ENCODE assay signal across 8 mouse cellular contexts in genomic region chr2:13575926-13576325, GRCm38 (mm10). TPM values are rescaled to one million over a fixed set of nuclear protein-coding genes. Genes with fewer than 3 reads are reported as not detected.
DNase-seq lines count a peak whose midpoint lies in the region; ATAC-seq and TF ChIP-seq lines count a peak whose summit lies in the region.

No protein-coding gene starts in this region.

- peaks cover 62% of the 10 kb centered on the region for H3K79me3 ChIP-seq in C2C12 (ENCODE audit: low read depth)

- no peak for ATAC-seq in heart, embryonic 15.5 days (replicated peaks; ENCODE audit: insufficient number of reproducible peaks, insufficient read depth, low FRiP score, low read depth)
- ATAC-seq in liver, postnatal 0 days, result no peak

- H3K36me3 ChIP-seq in C2C12 (ENCODE audit: control insufficient read depth, insufficient read depth), result peaks cover 66% of the 10 kb centered on the region
- H3K36me3 ChIP-seq in heart, embryonic 15.5 days, result peaks cover 32% of the 10 kb centered on the region
- H3K36me3 ChIP-seq in liver, postnatal 0 days (replicated peaks; ENCODE audit: insufficient read depth, low read length), result peaks cover 13% of the 10 kb centered on the region

- peaks cover 25% of the 10 kb centered on the region for H3K4me1 ChIP-seq in heart, embryonic 15.5 days (replicated peaks)
- peaks cover 18% of the 10 kb centered on the region for H3K4me1 ChIP-seq in liver, postnatal 0 days (ENCODE audit: insufficient read depth)

- H3K79me2 ChIP-seq in C2C12 (ENCODE audit: control insufficient read depth, insufficient read depth), result peaks cover 77% of the 10 kb centered on the region

- no peak for TF ChIP-seq EP300 in liver, postnatal 0 days (IDR thresholded peaks at IDR 0.05; ENCODE audit: low read depth)

- no peaks in the 10 kb centered on the region for H3K9me3 ChIP-seq in heart, embryonic 15.5 days (replicated peaks)
- H3K9me3 ChIP-seq in liver, postnatal 0 days (ENCODE audit: low read length), result no peaks in the 10 kb centered on the region

- intact Hi-C loops in gastrocnemius, postnatal 36 days (cut with DNase I), result loop anchor here (5.0 to 10.0 kb wide), 2 partner anchors 161 to 284 kb away; no protein-coding TSS in a partner anchor

- TF ChIP-seq CTCF in C2C12 (IDR thresholded peaks at IDR 0.05; ENCODE audit: control insufficient read depth, insufficient read depth, insufficient read length), result no peak
- no peak for TF ChIP-seq CTCF in liver, postnatal 0 days (IDR thresholded peaks at IDR 0.05; ENCODE audit: low read depth)

- peak overlapping the region; percentile 97 for H3K4me3 ChIP-seq in C2C12 (ENCODE audit: insufficient read depth, poor library complexity, severe bottlenecking)
- peak overlapping the region; percentile 87 for H3K4me3 ChIP-seq in heart, embryonic 15.5 days
- H3K4me3 ChIP-seq in liver, postnatal 0 days (ENCODE audit: low read depth, low read length), result peak overlapping the region; percentile 65

- DNase-seq in brain, adult 2 months (ENCODE audit: low read depth, low spot score), result peak; percentile 27
- DNase-seq in liver, postnatal 0 days, result no peak
- peak; percentile 54 for DNase-seq in testis, postnatal 14 days (ENCODE audit: low spot score)
- DNase-seq in gastrocnemius, postnatal 36 days, result no peak
- DNase-seq in adrenal gland, postnatal 4 days (ENCODE audit: low spot score in 2 of 2), result no peak
- no peak for DNase-seq in layer of hippocampus, adult 11-12 months (ENCODE audit: low spot score)

- peak overlapping the region; percentile 99 for H3K27ac ChIP-seq in heart, embryonic 15.5 days
- H3K27ac ChIP-seq in liver, postnatal 0 days (ENCODE audit: low read depth), result peak overlapping the region; percentile 89; the same call in 1 of the 2 replicates

- H3K27me3 ChIP-seq in C2C12 (ENCODE audit: control insufficient read depth, insufficient read depth, insufficient read length), result no peaks in the 10 kb centered on the region
- H3K27me3 ChIP-seq in heart, embryonic 15.5 days, result no peaks in the 10 kb centered on the region
- peaks cover 23% of the 10 kb centered on the region for H3K27me3 ChIP-seq in liver, postnatal 0 days (ENCODE audit: insufficient read depth, low read length)

- 16% methylated on average over 6 of the region's 6 CpGs for WGBS in heart, embryonic 15.5 days
- WGBS in liver, postnatal 0 days (ENCODE audit: insufficient replicate concordance), result 44% methylated on average over 6 of the region's 6 CpGs

- H3ac ChIP-seq in C2C12 (ENCODE audit: control insufficient read depth, insufficient read length, low read depth), result peak overlapping the region; percentile 72

- peak overlapping the region; percentile 75 for H3K4me2 ChIP-seq in heart, embryonic 15.5 days
- peak overlapping the region; percentile 82 for H3K4me2 ChIP-seq in liver, postnatal 0 days (ENCODE audit: low read depth, low read length)

- peak overlapping the region; percentile 88 for H3K9ac ChIP-seq in heart, embryonic 15.5 days
- H3K9ac ChIP-seq in liver, postnatal 0 days (replicated peaks), result peak overlapping the region; percentile 23; the same call in 1 of the 2 replicates

TF ChIP-seq in C2C12, 6 proteins besides CTCF, POLR2A, EP300 and RAD21:
- TF ChIP-seq CEBPB (IDR thresholded peaks at IDR 0.05; ENCODE audit: low read depth), result peak; percentile 57
- TF ChIP-seq FOSL1 (IDR thresholded peaks at IDR 0.05; ENCODE audit: insufficient read depth, low read length, poor library complexity, severe bottlenecking), result no peak
- no peak for TF ChIP-seq MYOG (IDR thresholded peaks at IDR 0.05; ENCODE audit: control insufficient read depth, extremely low read depth, insufficient read length)
TF ChIP-seq in C2C12: peak in this region for 1.

RNA-seq across cellular contexts. Expression of gene Vim, which starts 2.2 kb away (rescaled TPM):
- polyA plus RNA-seq in C2C12 (2012; fragmentation: generic; extraction: Trizol), result 6,934 TPM
- polyA plus RNA-seq in heart, embryonic 15.5 days (2015; fragmentation: Nextera tagmentation; extraction: Ambion mirVana), result 867 and 926 TPM in 2 replicates
- polyA plus RNA-seq in liver, postnatal 0 days (2015; fragmentation: Nextera tagmentation; extraction: Ambion mirVana), result 97.4 and 105 TPM in 2 replicates
- 100 to 1,000 TPM; 118 to 161 TPM for total RNA-seq in gastrocnemius, postnatal 36 days (2021)
- 100 to 1,000 TPM; 525 to 537 TPM for total RNA-seq in adrenal gland, postnatal 4 days (2021)

RNA-seq across cellular contexts. Expression of gene Trdmt1, which starts 31.5 kb away (rescaled TPM):
- polyA plus RNA-seq in C2C12 (2012; fragmentation: generic; extraction: Trizol), result 3.5 TPM
- polyA plus RNA-seq in heart, embryonic 15.5 days (2015; fragmentation: Nextera tagmentation; extraction: Ambion mirVana), result 7.6 and 8.1 TPM in 2 replicates
- polyA plus RNA-seq in liver, postnatal 0 days (2015; fragmentation: Nextera tagmentation; extraction: Ambion mirVana), result 4.1 and 4.4 TPM in 2 replicates
- total RNA-seq in gastrocnemius, postnatal 36 days (2021), result 1 to 10 TPM; 3.4 to 4.3 TPM
- 1 to 10 TPM; 7.8 to 9.4 TPM for total RNA-seq in adrenal gland, postnatal 4 days (2021)

Comparison
In these comparisons a context has a peak if more than half of its experiments do, and no peak if none do; other contexts are left out.
1. DNase-seq: peak in brain, adult 2 months (single experiment) and testis, postnatal 14 days (single experiment); none in liver, postnatal 0 days (single experiment), gastrocnemius, postnatal 36 days (0 of 2), adrenal gland, postnatal 4 days (0 of 2) and layer of hippocampus, adult 11-12 months (single experiment).
2. Peak in every context shown above with its lines, with median percentiles within 50 percentile points of each other: H3K4me3 ChIP-seq.